Mouse (Mus musculus): ENCODE data around the gene Cryzl2. TPM values are rescaled to one million over a fixed set of nuclear protein-coding genes. Genes with fewer than 3 reads are reported as not detected.

Gene Cryzl2
- total and polyA plus RNA-seq, 3 experiments, result 0.04 to 0.12 TPM; not detected in 1

GRCm38 (mm10) chr1:157452284-157452683 lies 6.1 kb upstream of the Cryzl2 start:
- Histone ChIP-seq H3K4me3 (ENCODE audit: control insufficient read depth in 1 of 2, insufficient read depth in 1 of 2, low read depth in 2 of 2, low read length in 2 of 2) (no peak overlapping the region), H3K79me2 (ENCODE audit: control insufficient read depth, insufficient read depth, low read length, poor library complexity) (no peaks in the 10 kb centered on the region), H3K27ac (ENCODE audit: control insufficient read depth, low read depth, low read length) (no peak overlapping the region), H3K27me3 (ENCODE audit: control insufficient read depth in 1 of 2, insufficient read depth in 2 of 2, low read length in 2 of 2) (no peaks in the 10 kb centered on the region), H3K9me3 (replicated peaks; ENCODE audit: insufficient read depth, low read length) (no peaks in the 10 kb centered on the region), H3K4me1 (ENCODE audit: control insufficient read depth in 1 of 2, insufficient read depth in 2 of 2, low read length in 2 of 2) (peaks cover 2 to 22% of the 10 kb centered on the region in 2 experiments; a peak in 3 of 4 replicates), H3K36me3 (ENCODE audit: control insufficient read depth in 1 of 2, insufficient read depth in 2 of 2, low read length in 2 of 2) (peaks cover 0 to 13% of the 10 kb centered on the region in 2 experiments; a peak in 2 of 4 replicates), H3K9ac (ENCODE audit: control insufficient read depth, low read depth, low read length, poor library complexity, severe bottlenecking) (no peak overlapping the region)
- DNase-seq (ENCODE audit: low read depth, low spot score), result no peak
- no peak for TF ChIP-seq MXI1 (IDR thresholded peaks at IDR 0.05; ENCODE audit: low read depth, low read length)
- no peak for TF ChIP-seq NRF1 (IDR thresholded peaks at IDR 0.05; ENCODE audit: insufficient read depth, low read depth, low read length, poor library complexity, severe bottlenecking)
- TF ChIP-seq ETS1 (IDR thresholded peaks at IDR 0.05; ENCODE audit: low read depth, low read length), result no peak
- TF ChIP-seq UBTF (IDR thresholded peaks at IDR 0.05; ENCODE audit: borderline replicate concordance, insufficient read depth, low read depth, low read length), result no peak
- TF ChIP-seq TAL1 (IDR thresholded peaks at IDR 0.05; ENCODE audit: low read length), result 0 out of 2 replicates have a peak, but pooled peaks have one; percentile 6
- no peak for TF ChIP-seq MAFK (IDR thresholded peaks at IDR 0.05; ENCODE audit: borderline replicate concordance, low read depth, low read length)
- no peak for TF ChIP-seq POLR2AphosphoS2 (IDR thresholded peaks at IDR 0.05; ENCODE audit: low read length)
- no peak for TF ChIP-seq E2F4 (IDR thresholded peaks at IDR 0.05; ENCODE audit: borderline replicate concordance, low read depth, low read length)
- peak; percentile 59; the same call in 1 of the 2 replicates for TF ChIP-seq TCF12 (IDR thresholded peaks at IDR 0.05; ENCODE audit: low read depth, low read length)
- TF ChIP-seq TBP (IDR thresholded peaks at IDR 0.05; ENCODE audit: low read depth, low read length), result no peak
- peak; percentile 60 for TF ChIP-seq GATA1 (IDR thresholded peaks at IDR 0.05; ENCODE audit: low read depth, low read length)
- TF ChIP-seq CHD2 (IDR thresholded peaks at IDR 0.05; ENCODE audit: low read length), result no peak
- no peak for TF ChIP-seq USF1 (IDR thresholded peaks at IDR 0.05; ENCODE audit: low read depth, low read length)
- no peak for TF ChIP-seq SMC3 (IDR thresholded peaks at IDR 0.05; ENCODE audit: low read depth, low read length)
- no peak for TF ChIP-seq USF2 (IDR thresholded peaks at IDR 0.05; ENCODE audit: borderline replicate concordance in 1 of 2, insufficient read depth in 1 of 2, low read depth in 1 of 2, low read length in 2 of 2)
- TF ChIP-seq HCFC1 (IDR thresholded peaks at IDR 0.05; ENCODE audit: low read depth, low read length), result no peak
- TF ChIP-seq MEF2A (IDR thresholded peaks at IDR 0.05; ENCODE audit: extremely low read depth, insufficient replicate concordance, low read depth, low read length, poor library complexity, severe bottlenecking), result 0 out of 2 replicates have a peak, but pooled peaks have one; percentile 22
- no peak for TF ChIP-seq MAZ (IDR thresholded peaks at IDR 0.05; ENCODE audit: low read depth, low read length)
- no peak for TF ChIP-seq ZC3H11A (IDR thresholded peaks at IDR 0.05; ENCODE audit: low read depth, low read length)
- TF ChIP-seq CTCF (IDR thresholded peaks at IDR 0.05 in 2 of 3, conservative IDR thresholded peaks at IDR 0.05 in 1 of 3; ENCODE audit: control insufficient read depth in 1 of 3, insufficient read depth in 1 of 3, low read depth in 2 of 3, low read length in 3 of 3, poor library complexity in 1 of 3, severe bottlenecking in 1 of 3), result no peak
- no peak for TF ChIP-seq ZKSCAN1 (IDR thresholded peaks at IDR 0.05; ENCODE audit: low read depth, low read length)
- peak; percentile 32; the same call in 1 of the 2 replicates for TF ChIP-seq RCOR1 (IDR thresholded peaks at IDR 0.05; ENCODE audit: low read depth, low read length)
- TF ChIP-seq GABPA (IDR thresholded peaks at IDR 0.05; ENCODE audit: low read depth, low read length), result no peak
- no peak for TF ChIP-seq BHLHE40 (IDR thresholded peaks at IDR 0.05; ENCODE audit: borderline replicate concordance, low read depth, low read length)
- TF ChIP-seq SIN3A (IDR thresholded peaks at IDR 0.05; ENCODE audit: low read length), result no peak
- no peak for TF ChIP-seq RAD21 (IDR thresholded peaks at IDR 0.05; ENCODE audit: low read depth, low read length)
- TF ChIP-seq MYC (IDR thresholded peaks at IDR 0.05; ENCODE audit: low read depth, low read length), result no peak
- no peak for TF ChIP-seq NELFE (IDR thresholded peaks at IDR 0.05; ENCODE audit: low read depth, low read length)
- TF ChIP-seq KAT2A (conservative IDR thresholded peaks at IDR 0.05; ENCODE audit: low read depth, low read length), result no peak
- no peak for TF ChIP-seq ELF1 (IDR thresholded peaks at IDR 0.05; ENCODE audit: low read depth, low read length)
- TF ChIP-seq ZNF384 (IDR thresholded peaks at IDR 0.05; ENCODE audit: low read depth, low read length), result no peak
- no peak for TF ChIP-seq ZMIZ1 (IDR thresholded peaks at IDR 0.05; ENCODE audit: low read depth, low read length)
- no peak for TF ChIP-seq MAX (IDR thresholded peaks at IDR 0.05; ENCODE audit: low read length)
- TF ChIP-seq EP300 (IDR thresholded peaks at IDR 0.05; ENCODE audit: low read depth in 1 of 2, low read length in 2 of 2), result peak; percentile 46 to 58; a peak in 3 of 4 replicates
- TF ChIP-seq POLR2AphosphoS5 (IDR thresholded peaks at IDR 0.05; ENCODE audit: borderline replicate concordance, low read depth, low read length), result no peak

Data from MEL (cell line).